Mouse (Mus musculus): ENCODE results near the gene Ctxn1. TPM values are rescaled to one million over a fixed set of nuclear protein-coding genes. Genes with fewer than 3 reads are reported as not detected.
A peak's percentile ranks its signal among the peaks of the same experiment; 100 is the strongest.

Ctxn1 gene
- total and polyA plus RNA-seq, 2 experiments from 2014 or later, result 99.4 to 240 TPM

- H3K27ac ChIP-seq, result no peak overlapping the region
- ATAC-seq, result no peak
- H3K9ac ChIP-seq (replicated peaks; ENCODE audit: low read length), result no peak overlapping the region
- no peak for TF ChIP-seq CTCF (IDR thresholded peaks at IDR 0.05; ENCODE audit: low read depth)
- no peak for DNase-seq (ENCODE audit: low spot score)
- WGBS, result 75% methylated on average over 13 of the region's 13 CpGs
- no peaks in the 10 kb centered on the region for H3K9me3 ChIP-seq (ENCODE audit: low read length)
- H3K27me3 ChIP-seq (ENCODE audit: insufficient read depth, low read length), result no peaks in the 10 kb centered on the region
- H3K4me1 ChIP-seq (ENCODE audit: insufficient read depth, low read length), result peaks cover 2% of the 10 kb centered on the region; the same call in 1 of the 2 replicates
- H3K4me2 ChIP-seq (ENCODE audit: low read depth, low read length), result no peak overlapping the region
- peaks cover 64% of the 10 kb centered on the region for H3K36me3 ChIP-seq (ENCODE audit: insufficient read depth, low read length)
- no peak overlapping the region for H3K4me3 ChIP-seq (ENCODE audit: low read length)
These were observed 13.3 kb downstream of the Ctxn1 start for GRCm38 (mm10) chr8:4245737-4246136.

DNA sequence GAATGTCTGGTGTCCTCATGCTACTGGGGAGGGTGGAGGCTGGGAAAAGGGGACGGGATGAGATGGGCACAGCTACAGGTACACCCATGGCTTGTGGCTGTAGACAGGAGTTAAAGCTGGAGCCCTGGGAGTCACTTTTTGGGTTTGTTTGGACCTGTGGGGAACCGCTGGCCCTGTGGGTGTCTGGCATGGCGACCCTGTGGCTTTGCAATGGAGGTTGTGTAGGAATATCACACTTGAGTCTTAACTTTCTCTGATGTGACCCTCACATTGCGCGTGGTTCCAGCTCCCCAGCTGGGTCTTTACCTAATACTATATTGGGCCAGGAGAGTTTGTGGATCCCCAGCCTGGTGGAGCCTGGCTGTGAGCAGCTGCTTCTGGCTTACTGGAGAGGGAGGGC lies 14.0 kb downstream of the Ctxn1 start:
- no peaks in the 10 kb centered on the region for H3K9me3 ChIP-seq (ENCODE audit: low read length)
- H3K4me2 ChIP-seq (ENCODE audit: low read depth, low read length), result no peak overlapping the region
- H3K27ac ChIP-seq, result no peak overlapping the region
- ATAC-seq (no peak), DNase-seq (ENCODE audit: low spot score) (no peak)
- 92% methylated on average over 5 of the region's 5 CpGs for WGBS
- TF ChIP-seq CTCF (IDR thresholded peaks at IDR 0.05; ENCODE audit: low read depth), result no peak
- H3K27me3 ChIP-seq (ENCODE audit: insufficient read depth, low read length), result no peaks in the 10 kb centered on the region
- H3K4me3 ChIP-seq (ENCODE audit: low read length), result no peak overlapping the region
- H3K4me1 ChIP-seq (ENCODE audit: insufficient read depth, low read length), result peaks cover 6% of the 10 kb centered on the region
- no peak overlapping the region for H3K9ac ChIP-seq (replicated peaks; ENCODE audit: low read length)
- H3K36me3 ChIP-seq (ENCODE audit: insufficient read depth, low read length), result peaks cover 64% of the 10 kb centered on the region

DNA sequence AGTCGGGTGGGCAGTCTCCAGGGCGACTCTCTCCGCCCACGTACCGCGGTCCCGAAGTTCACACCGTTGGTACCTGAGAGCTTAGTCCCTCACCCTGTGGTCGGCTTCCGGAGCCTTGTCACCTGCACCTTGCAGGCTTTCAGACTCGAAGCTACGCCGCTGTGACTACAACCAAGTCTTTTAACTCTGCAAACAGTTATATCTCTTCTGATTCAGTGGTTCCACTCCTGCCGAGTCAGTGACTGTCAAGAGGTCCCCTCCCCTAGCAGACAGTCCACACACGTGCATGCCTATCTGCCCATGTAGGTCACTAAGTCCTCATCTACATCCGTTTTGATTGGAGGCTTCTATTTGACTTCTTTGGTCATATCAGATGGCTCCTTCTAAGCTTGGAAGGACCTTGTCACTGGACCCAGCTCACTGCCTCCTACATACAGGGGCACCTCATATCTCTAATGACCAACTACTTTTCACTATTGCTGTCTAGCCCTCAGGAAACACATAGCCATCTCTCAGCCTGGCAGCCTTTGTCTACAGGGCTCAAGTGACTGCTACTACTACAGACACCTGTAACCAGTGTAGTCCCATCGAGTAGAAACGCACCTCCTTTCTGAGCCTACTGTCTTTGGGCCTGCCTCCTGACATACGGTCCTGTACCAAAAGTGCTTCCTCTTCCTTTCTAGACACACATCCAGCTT lies 19.7 kb downstream of the Ctxn1 start:
- peak; percentile 19 for DNase-seq (ENCODE audit: low spot score)
- H3K9me3 ChIP-seq (ENCODE audit: low read length), result no peaks in the 10 kb centered on the region
- peak overlapping the region; percentile 76 for H3K4me2 ChIP-seq (ENCODE audit: low read depth, low read length)
- no peak for TF ChIP-seq CTCF (IDR thresholded peaks at IDR 0.05; ENCODE audit: low read depth)
- peaks cover 27% of the 10 kb centered on the region for H3K36me3 ChIP-seq (ENCODE audit: insufficient read depth, low read length)
- peak; percentile 30 for ATAC-seq
- peak overlapping the region; percentile 64 for H3K9ac ChIP-seq (replicated peaks; ENCODE audit: low read length)
- peaks cover 17% of the 10 kb centered on the region for H3K4me1 ChIP-seq (ENCODE audit: insufficient read depth, low read length)
- WGBS, result 14% methylated on average over 16 of the region's 19 CpGs
- H3K27me3 ChIP-seq (ENCODE audit: insufficient read depth, low read length), result no peaks in the 10 kb centered on the region
- H3K27ac ChIP-seq, result peak overlapping the region; percentile 91
- peak overlapping the region; percentile 53 for H3K4me3 ChIP-seq (ENCODE audit: low read length)

GRCm38 (mm10) chr8:4238434-4239192 lies 20.5 kb downstream of the Ctxn1 start, which contains the start of the genes Map2k7 and Gm49320:
Gene Map2k7 (plus strand): TSS chr8:4238740.
Gene Gm49320 (plus strand): TSS chr8:4238865.
- H3K27ac ChIP-seq, result peak within 1 kb of the TSS; percentile 91
- peak within 1 kb of the TSS; percentile 76 for H3K4me2 ChIP-seq (ENCODE audit: low read depth, low read length)
- peak; percentile 63 for TF ChIP-seq CTCF (IDR thresholded peaks at IDR 0.05; ENCODE audit: low read depth)
- under 1% methylated on average over 69 of the region's 71 CpGs for WGBS
- H3K9ac ChIP-seq (replicated peaks; ENCODE audit: low read length), result peak within 1 kb of the TSS; percentile 64
- peak; percentile 96 for ATAC-seq
- no peaks in the 10 kb centered on the region for H3K9me3 ChIP-seq (ENCODE audit: low read length)
- no peaks in the 10 kb centered on the region for H3K27me3 ChIP-seq (ENCODE audit: insufficient read depth, low read length)
- peak within 1 kb of the TSS; percentile 53 for H3K4me3 ChIP-seq (ENCODE audit: low read length)
- peak; percentile 100 for DNase-seq (ENCODE audit: low spot score)
- peaks cover 17% of the 10 kb centered on the region for H3K4me1 ChIP-seq (ENCODE audit: insufficient read depth, low read length)
- H3K36me3 ChIP-seq (ENCODE audit: insufficient read depth, low read length), result peaks cover 20% of the 10 kb centered on the region

- no peak for TF ChIP-seq CTCF (IDR thresholded peaks at IDR 0.05; ENCODE audit: low read depth)
- H3K4me3 ChIP-seq (ENCODE audit: low read length), result peak overlapping the region; percentile 53
- ATAC-seq (no peak; the same call in none of the 2 replicates), DNase-seq (ENCODE audit: low spot score) (no peak)
- no peaks in the 10 kb centered on the region for H3K9me3 ChIP-seq (ENCODE audit: low read length)
- peak overlapping the region; percentile 64 for H3K9ac ChIP-seq (replicated peaks; ENCODE audit: low read length)
- H3K4me1 ChIP-seq (ENCODE audit: insufficient read depth, low read length), result peaks cover 17% of the 10 kb centered on the region
- H3K27me3 ChIP-seq (ENCODE audit: insufficient read depth, low read length), result no peaks in the 10 kb centered on the region
- WGBS, result 20% methylated on average over 15 of the region's 15 CpGs
- peak overlapping the region; percentile 76 for H3K4me2 ChIP-seq (ENCODE audit: low read depth, low read length)
- H3K36me3 ChIP-seq (ENCODE audit: insufficient read depth, low read length), result peaks cover 14% of the 10 kb centered on the region; the same call in 1 of the 2 replicates
- peak overlapping the region; percentile 91 for H3K27ac ChIP-seq
These were observed 21.1 kb downstream of the Ctxn1 start for GRCm38 (mm10) chr8:4237814-4238433.

DNA sequence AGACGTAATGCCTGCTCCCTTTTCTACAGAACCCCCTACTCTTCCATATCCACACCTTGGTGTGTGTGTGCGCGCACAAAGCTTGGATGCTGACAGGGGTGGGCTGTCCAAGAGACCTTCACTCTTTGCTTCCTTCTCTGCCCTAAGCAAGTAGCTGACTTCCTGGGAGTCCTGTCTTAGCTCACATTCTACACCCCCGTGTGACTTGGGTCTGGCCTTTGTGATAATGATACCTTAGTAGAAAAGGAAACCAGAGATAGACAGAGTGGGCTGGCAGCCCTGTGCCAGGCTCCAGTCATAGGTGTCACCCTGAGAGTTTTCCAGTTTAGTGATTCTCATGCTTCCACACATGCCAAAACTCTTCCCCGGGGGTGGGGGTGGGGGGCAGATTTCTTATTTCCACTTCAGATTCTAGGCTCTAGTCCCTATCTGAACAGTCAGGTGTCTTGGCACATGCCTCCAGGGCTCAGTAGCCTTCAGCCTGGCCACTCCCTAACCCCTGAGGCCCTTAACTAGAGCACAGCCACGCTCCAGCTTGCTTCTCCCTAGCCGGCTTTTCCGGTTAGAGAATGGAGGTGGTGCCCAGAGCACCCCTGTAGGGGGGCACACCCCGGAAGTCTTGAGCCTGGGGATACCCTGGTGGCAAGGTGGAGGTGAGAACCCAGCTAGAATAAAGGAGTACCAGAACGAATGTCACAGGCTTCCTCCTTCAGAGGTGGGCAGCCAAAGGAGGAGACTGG lies 28.3 kb downstream of the Ctxn1 start:
- WGBS, result 66% methylated on average over 10 of the region's 10 CpGs
- no peak for ATAC-seq

More for the DNA sequence above, 28.3 kb downstream of the Ctxn1 start:
- no peaks in the 10 kb centered on the region for H3K27me3 ChIP-seq (ENCODE audit: insufficient read depth, low read length)
- H3K36me3 ChIP-seq (ENCODE audit: insufficient read depth, low read length), result no peaks in the 10 kb centered on the region
- H3K9ac ChIP-seq (replicated peaks; ENCODE audit: low read length), result no peak overlapping the region
- 0 out of 2 replicates have a peak, but pooled peaks cover 5% of the 10 kb centered on the region for H3K4me1 ChIP-seq (ENCODE audit: insufficient read depth, low read length)
- H3K27ac ChIP-seq, result no peak overlapping the region
- no peak for TF ChIP-seq CTCF (IDR thresholded peaks at IDR 0.05; ENCODE audit: low read depth)
- H3K4me2 ChIP-seq (ENCODE audit: low read depth, low read length), result no peak overlapping the region
- H3K4me3 ChIP-seq (ENCODE audit: low read length), result no peak overlapping the region
- DNase-seq (ENCODE audit: low spot score), result no peak
- no peaks in the 10 kb centered on the region for H3K9me3 ChIP-seq (ENCODE audit: low read length)
